Mouse (Mus musculus) MEL (cell line): Measurements from ENCODE around the gene Tmem248. TPM values are rescaled to one million over a fixed set of nuclear protein-coding genes. Genes with fewer than 3 reads are reported as not detected.

Source experiments
- DNase-seq: peaks from one replicate; pipeline ENCODE4 v3.0.0; 2011; ENCODE audit warnings: low read depth, low spot score
- H3K27ac ChIP-seq: 2 replicates; pipeline ENCODE4 v1.5.1; 2012; ENCODE audit warnings: low read depth, mild to moderate bottlenecking, control low read depth, low read length, moderate library complexity; ENCODE audit not compliant: control insufficient read depth
- H3K27me3 ChIP-seq, 2 experiments: fragments of 150-350 bp in 1 of 2; sonication (generic) in 1 of 2; 2 replicates each; pipeline ENCODE4 v1.6.1; 2012; ENCODE audit warnings: low read length in 2 of 2, mild to moderate bottlenecking in 2 of 2, improper control_type of control experiment in 1 of 2, moderate library complexity in 1 of 2; ENCODE audit not compliant: insufficient read depth in 2 of 2, control insufficient read depth in 1 of 2
- H3K36me3 ChIP-seq, 2 experiments: 2 replicates each; pipeline ENCODE4 v1.6.1; 2012 to 2014; ENCODE audit warnings: low read length in 2 of 2, improper control_type of control experiment in 1 of 2, inconsistent platforms in 1 of 2, mild to moderate bottlenecking in 1 of 2; ENCODE audit not compliant: insufficient read depth in 2 of 2, control insufficient read depth in 1 of 2
- H3K4me1 ChIP-seq, 2 experiments: fragments of 150-350 bp in 1 of 2; sonication (generic) in 1 of 2; 2 replicates each; pipeline ENCODE4 v1.6.1; 2012; ENCODE audit warnings: low read length in 2 of 2, improper control_type of control experiment in 1 of 2, mild to moderate bottlenecking in 1 of 2; ENCODE audit not compliant: insufficient read depth in 2 of 2, control insufficient read depth in 1 of 2
- H3K4me3 ChIP-seq, 2 experiments: fragments of 150-350 bp in 1 of 2; sonication (generic) in 1 of 2; 2 replicates each; pipeline ENCODE4 v1.5.1; 2012; ENCODE audit warnings: low read depth in 2 of 2, low read length in 2 of 2, mild to moderate bottlenecking in 2 of 2, moderate library complexity in 2 of 2, control low read depth in 1 of 2, improper control_type of control experiment in 1 of 2; ENCODE audit not compliant: control insufficient read depth in 1 of 2, insufficient read depth in 1 of 2
- H3K79me2 ChIP-seq: 2 replicates; pipeline ENCODE4 v1.6.1; 2012; ENCODE audit warnings: mild to moderate bottlenecking, low read length, moderate library complexity; ENCODE audit not compliant: control insufficient read depth, poor library complexity, insufficient read depth
- H3K9ac ChIP-seq: 2 replicates; pipeline ENCODE4 v1.6.1; 2012; ENCODE audit warnings: low read depth, mild to moderate bottlenecking, control low read depth, low read length, moderate library complexity; ENCODE audit not compliant: control insufficient read depth, poor library complexity, severe bottlenecking
- H3K9me3 ChIP-seq: fragments of 150-350 bp; sonication (generic); replicated peaks from 2 replicates; pipeline ENCODE4 v1.6.1; 2012; ENCODE audit warnings: mild to moderate bottlenecking, low read length, improper control_type of control experiment, moderate library complexity; ENCODE audit not compliant: insufficient read depth
- BHLHE40 ChIP-seq: IDR thresholded peaks from 2 replicates; pipeline ENCODE4 v1.6.1; 2012; ENCODE audit warnings: low read depth, mild to moderate bottlenecking, inconsistent platforms, low read length, improper control_type of control experiment, borderline replicate concordance
- CHD1 ChIP-seq: IDR thresholded peaks from 2 replicates; pipeline ENCODE4 v1.6.1; 2012; ENCODE audit warnings: low read depth, mild to moderate bottlenecking, inconsistent platforms, low read length, improper control_type of control experiment
- CHD2 ChIP-seq: IDR thresholded peaks from 2 replicates; pipeline ENCODE4 v1.6.1; 2011; ENCODE audit warnings: low read length, improper control_type of control experiment
- ELF1 ChIP-seq: IDR thresholded peaks from 2 replicates; pipeline ENCODE4 v1.6.1; 2014; ENCODE audit warnings: low read depth, mild to moderate bottlenecking, inconsistent platforms, low read length, improper control_type of control experiment, moderate library complexity
- EP300 ChIP-seq, 2 experiments: IDR thresholded peaks; 2 replicates each; pipeline ENCODE4 v1.6.1; 2011; ENCODE audit warnings: improper control_type of control experiment in 2 of 2, low read length in 2 of 2, low read depth in 1 of 2, mild to moderate bottlenecking in 1 of 2
- ETS1 ChIP-seq: IDR thresholded peaks from 2 replicates; pipeline ENCODE4 v1.6.1; 2012; ENCODE audit warnings: low read depth, mild to moderate bottlenecking, inconsistent platforms, low read length, improper control_type of control experiment, moderate library complexity
- GABPA ChIP-seq: IDR thresholded peaks from 2 replicates; pipeline ENCODE4 v1.6.1; 2012; ENCODE audit warnings: low read depth, mild to moderate bottlenecking, inconsistent platforms, low read length, improper control_type of control experiment, moderate library complexity
- GATA1 ChIP-seq: IDR thresholded peaks from 2 replicates; pipeline ENCODE4 v1.6.1; 2011; ENCODE audit warnings: low read depth, low read length, improper control_type of control experiment
- JUND ChIP-seq: IDR thresholded peaks from 2 replicates; pipeline ENCODE4 v1.6.1; 2011; ENCODE audit warnings: low read depth, mild to moderate bottlenecking, improper control_type of control experiment, low read length
- KAT2A ChIP-seq: conservative IDR thresholded peaks from 2 replicates; pipeline ENCODE4 v1.6.1; 2012; ENCODE audit warnings: low read depth, low read length, improper control_type of control experiment, inconsistent platforms
- MAFK ChIP-seq: IDR thresholded peaks from 2 replicates; pipeline ENCODE4 v1.6.1; 2011; ENCODE audit warnings: low read depth, mild to moderate bottlenecking, low read length, improper control_type of control experiment, borderline replicate concordance
- MAX ChIP-seq: IDR thresholded peaks from 2 replicates; pipeline ENCODE4 v1.6.1; 2011; ENCODE audit warnings: low read length, improper control_type of control experiment
- MAZ ChIP-seq: IDR thresholded peaks from 2 replicates; pipeline ENCODE4 v1.6.1; 2012; ENCODE audit warnings: low read depth, mild to moderate bottlenecking, inconsistent platforms, low read length, improper control_type of control experiment
- MYB ChIP-seq: IDR thresholded peaks from 2 replicates; pipeline ENCODE4 v1.6.1; 2011; ENCODE audit warnings: mild to moderate bottlenecking, low read depth, low read length, improper control_type of control experiment
- MYC ChIP-seq: IDR thresholded peaks from 2 replicates; pipeline ENCODE4 v1.6.1; 2011; ENCODE audit warnings: low read depth, mild to moderate bottlenecking, low read length, improper control_type of control experiment, moderate library complexity
- NELFE ChIP-seq: IDR thresholded peaks from 2 replicates; pipeline ENCODE4 v1.6.1; 2011; ENCODE audit warnings: low read depth, low read length, improper control_type of control experiment
- NRF1 ChIP-seq: IDR thresholded peaks from 2 replicates; pipeline ENCODE4 v1.6.1; 2014; ENCODE audit warnings: low read depth, mild to moderate bottlenecking, inconsistent platforms, low read length, improper control_type of control experiment, moderate library complexity; ENCODE audit not compliant: poor library complexity, insufficient read depth, severe bottlenecking
- POLR2AphosphoS2 ChIP-seq: IDR thresholded peaks from 2 replicates; pipeline ENCODE4 v1.6.1; 2011; ENCODE audit warnings: low read length, improper control_type of control experiment
- POLR2AphosphoS5 ChIP-seq: IDR thresholded peaks from 2 replicates; pipeline ENCODE4 v1.6.1; 2012; ENCODE audit warnings: low read depth, borderline replicate concordance, mild to moderate bottlenecking, inconsistent platforms, low read length, moderate library complexity, mixed read lengths
- RAD21 ChIP-seq: IDR thresholded peaks from 2 replicates; pipeline ENCODE4 v1.6.1; 2011; ENCODE audit warnings: mild to moderate bottlenecking, low read depth, low read length, improper control_type of control experiment
- RCOR1 ChIP-seq: IDR thresholded peaks from 2 replicates; pipeline ENCODE4 v1.6.1; 2012; ENCODE audit warnings: low read depth, mild to moderate bottlenecking, inconsistent platforms, low read length, improper control_type of control experiment
- SIN3A ChIP-seq: IDR thresholded peaks from 2 replicates; pipeline ENCODE4 v1.6.1; 2012; ENCODE audit warnings: low read length, improper control_type of control experiment, inconsistent platforms
- SMC3 ChIP-seq: IDR thresholded peaks from 2 replicates; pipeline ENCODE4 v1.6.1; 2011; ENCODE audit warnings: low read depth, low read length, improper control_type of control experiment
- TBP ChIP-seq: IDR thresholded peaks from 2 replicates; pipeline ENCODE4 v1.8.0; 2011; ENCODE audit warnings: low read depth, low read length, improper control_type of control experiment
- TCF12 ChIP-seq: IDR thresholded peaks from 2 replicates; pipeline ENCODE4 v1.6.1; 2014; ENCODE audit warnings: low read depth, mild to moderate bottlenecking, inconsistent platforms, low read length, improper control_type of control experiment, moderate library complexity
- USF2 ChIP-seq, 2 experiments: IDR thresholded peaks; 2 replicates each; pipeline ENCODE4 v1.6.1; 2011 to 2012; ENCODE audit warnings: improper control_type of control experiment in 2 of 2, low read length in 2 of 2, borderline replicate concordance in 1 of 2, inconsistent platforms in 1 of 2, low read depth in 1 of 2, mild to moderate bottlenecking in 1 of 2; ENCODE audit not compliant: insufficient read depth in 1 of 2
- ZKSCAN1 ChIP-seq: IDR thresholded peaks from 2 replicates; pipeline ENCODE4 v1.6.1; 2012; ENCODE audit warnings: low read depth, mild to moderate bottlenecking, inconsistent platforms, low read length, improper control_type of control experiment, moderate library complexity
- ZMIZ1 ChIP-seq: IDR thresholded peaks from 2 replicates; pipeline ENCODE4 v1.6.1; 2012; ENCODE audit warnings: low read depth, mild to moderate bottlenecking, inconsistent platforms, low read length, improper control_type of control experiment, moderate library complexity
- ZNF384 ChIP-seq: IDR thresholded peaks from 2 replicates; pipeline ENCODE4 v1.6.1; 2012; ENCODE audit warnings: low read depth, mild to moderate bottlenecking, inconsistent platforms, low read length, improper control_type of control experiment
- polyA plus RNA-seq, 2 experiments: library from polyadenylated mRNA; stranded (reverse) in 1 of 2; unstranded in 1 of 2; fragments of >175 nt in 1 of 2; fragments of >200 nt in 1 of 2; gene quantifications; 2 replicates each; pipeline versions ENCODE4 v1.2.1 to v1.2.4; 2012; ENCODE audit warnings: low replicate concordance in 2 of 2, low read depth in 1 of 2; ENCODE audit not compliant: insufficient read length in 2 of 2, insufficient read depth in 1 of 2, missing spikeins in 1 of 2
- total RNA-seq: library from RNA; depleted of rRNA; stranded (reverse); fragments of 300-350 nt; gene quantifications from 2 replicates; pipeline ENCODE4 v1.2.3, GENCODE M21; 2012

Tmem248 gene
- total and polyA plus RNA-seq, 3 experiments, result 55.5 to 58.2 TPM; not detected in 1

DNA sequence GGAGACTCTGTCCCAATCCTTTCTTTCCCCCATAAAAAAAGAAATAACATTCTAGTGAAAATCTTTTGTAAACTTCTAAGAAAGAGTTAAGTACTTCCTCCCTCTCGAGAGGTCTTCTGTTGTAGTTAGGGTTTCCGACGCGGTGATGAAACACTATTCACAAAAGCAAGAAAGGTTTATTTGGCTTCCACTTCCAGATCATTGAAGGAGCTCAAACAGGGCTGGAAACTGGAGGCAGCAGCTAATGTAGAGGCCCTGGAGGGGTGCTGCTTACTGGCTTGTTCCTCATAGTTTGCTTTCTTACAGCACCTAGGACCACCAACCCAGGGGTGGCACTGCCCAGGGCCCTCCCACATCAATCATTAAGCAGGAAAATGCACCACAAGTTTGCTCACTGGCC, 11.2 kb downstream of the Tmem248 start:
- Histone ChIP-seq H3K27ac (no peak overlapping the region), H3K4me1 (peaks cover 0 to 11% of the 10 kb centered on the region in 2 experiments; a peak in 3 of 4 replicates), H3K9ac (no peak overlapping the region), H3K9me3 (no peaks in the 10 kb centered on the region), H3K36me3 (peaks cover 17 to 41% of the 10 kb centered on the region in 2 experiments), H3K79me2 (peaks cover 41% of the 10 kb centered on the region), H3K4me3 (no peak overlapping the region), H3K27me3 (no peaks in the 10 kb centered on the region)
- no peak for TF ChIP-seq MAFK
- no peak for TF ChIP-seq USF2 (IDR thresholded peaks at IDR 0.05; ENCODE audit: borderline replicate concordance in 1 of 2, insufficient read depth in 1 of 2, low read depth in 1 of 2, low read length in 2 of 2)
- no peak for TF ChIP-seq NELFE
- TF ChIP-seq MAZ, result no peak
- no peak for TF ChIP-seq EP300 (IDR thresholded peaks at IDR 0.05; ENCODE audit: low read depth in 1 of 2, low read length in 2 of 2)
- no peak for TF ChIP-seq TCF12
- TF ChIP-seq SIN3A, result no peak
- no peak for TF ChIP-seq RCOR1
- TF ChIP-seq ETS1, result no peak
- TF ChIP-seq NRF1, result no peak
- TF ChIP-seq TBP, result no peak
- TF ChIP-seq JUND, result no peak
- TF ChIP-seq ELF1, result no peak
- no peak for TF ChIP-seq MAX
- TF ChIP-seq MYB, result no peak
- no peak for TF ChIP-seq ZMIZ1
- no peak for TF ChIP-seq CHD1
- no peak for DNase-seq

DNA sequence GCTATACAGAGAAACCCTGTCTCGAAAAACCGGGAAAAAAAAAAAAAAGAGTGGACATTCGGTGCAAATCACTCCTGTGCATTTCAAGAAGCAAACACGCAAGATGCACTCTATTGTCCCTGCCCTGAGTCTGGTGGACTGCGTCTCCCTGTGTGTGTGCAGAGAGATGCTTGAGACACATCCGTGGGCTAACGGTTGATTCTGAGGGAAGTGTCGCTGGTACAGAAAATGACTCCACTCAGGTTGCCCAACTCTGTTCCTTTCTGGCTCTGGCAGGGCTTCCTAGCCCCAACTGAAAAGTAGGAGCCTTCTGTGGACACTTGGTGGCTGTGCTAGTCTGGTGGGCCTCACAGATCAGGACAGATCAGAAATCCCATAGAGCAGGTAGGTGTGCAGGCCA, 19.4 kb downstream of the Tmem248 start:
- Histone ChIP-seq H3K27ac (no peak overlapping the region), H3K9ac (no peak overlapping the region), H3K9me3 (no peaks in the 10 kb centered on the region), H3K79me2 (no peaks in the 10 kb centered on the region), H3K4me3 (no peak overlapping the region), H3K4me1 (no peaks in the 10 kb centered on the region), H3K27me3 (no peaks in the 10 kb centered on the region), H3K36me3 (peaks cover 0 to 42% of the 10 kb centered on the region in 2 experiments; a peak in 2 of 4 replicates)
- TF ChIP-seq GABPA (no peak), CHD1 (no peak), POLR2AphosphoS5 (no peak), CHD2 (no peak), ZNF384 (no peak), BHLHE40 (no peak), RAD21 (no peak), KAT2A (no peak), NELFE (no peak), ELF1 (no peak), ZKSCAN1 (no peak), POLR2AphosphoS2 (no peak), EP300 (IDR thresholded peaks at IDR 0.05; ENCODE audit: low read depth in 1 of 2, low read length in 2 of 2) (no peak), RCOR1 (no peak), GATA1 (no peak), MYC (no peak), SMC3 (no peak)
- DNase-seq, result no peak
